Mouse (Mus musculus): ENCODE data around the gene Cdc42bpa. TPM values are rescaled to one million over a fixed set of nuclear protein-coding genes. Genes with fewer than 3 reads are reported as not detected.
"Not testable (repeated sequence)": the region's sequence is repeated elsewhere in the genome, so short reads cannot be mapped to it uniquely, and the experiment has no call there.

The Cdc42bpa gene
- polyA plus RNA-seq, 1 experiment, result 24.6 TPM

- H3K27ac ChIP-seq (replicated peaks; ENCODE audit: low read depth, low read length), result peak overlapping the region; percentile 63
- no peak overlapping the region for H3K4me3 ChIP-seq (ENCODE audit: insufficient read depth, low read depth, low read length)
- H3K4me1 ChIP-seq (ENCODE audit: control insufficient read depth, insufficient read depth, insufficient read length, low read length), result no peaks in the 10 kb centered on the region; the same call in 1 of the 2 replicates
Observed at GRCm38 (mm10) chr1:179982183-179982582, 21.9 kb downstream of the Cdc42bpa start.

GRCm38 (mm10) chr1:179982933-179983332, 22.7 kb downstream of the Cdc42bpa start:
- no peaks in the 10 kb centered on the region; the same call in 1 of the 2 replicates for H3K4me1 ChIP-seq (ENCODE audit: control insufficient read depth, insufficient read depth, insufficient read length, low read length)
- no peak overlapping the region for H3K4me3 ChIP-seq (ENCODE audit: insufficient read depth, low read depth, low read length)
- no peak overlapping the region for H3K27ac ChIP-seq (replicated peaks; ENCODE audit: low read depth, low read length)

- no peaks in the 10 kb centered on the region; the same call in 1 of the 2 replicates for H3K4me1 ChIP-seq (ENCODE audit: control insufficient read depth, insufficient read depth, insufficient read length, low read length)
- no peak overlapping the region for H3K4me3 ChIP-seq (ENCODE audit: insufficient read depth, low read depth, low read length)
- no peak overlapping the region for H3K27ac ChIP-seq (replicated peaks; ENCODE audit: low read depth, low read length)
Observed at GRCm38 (mm10) chr1:179984171-179984570, 23.9 kb downstream of the Cdc42bpa start.

- H3K4me1 ChIP-seq (ENCODE audit: control insufficient read depth, insufficient read depth, insufficient read length, low read length), result peaks cover 3% of the 10 kb centered on the region
- no peak overlapping the region for H3K4me3 ChIP-seq (ENCODE audit: insufficient read depth, low read depth, low read length)
- no peak overlapping the region for H3K27ac ChIP-seq (replicated peaks; ENCODE audit: low read depth, low read length)
Observed at GRCm38 (mm10) chr1:179991660-179992235, 31.5 kb downstream of the Cdc42bpa start.

GRCm38 (mm10) chr1:179992255-179992654, 32.0 kb downstream of the Cdc42bpa start:
- H3K27ac ChIP-seq (replicated peaks; ENCODE audit: low read depth, low read length), result no peak overlapping the region
- H3K4me3 ChIP-seq (ENCODE audit: insufficient read depth, low read depth, low read length), result no peak overlapping the region
- peaks cover 3% of the 10 kb centered on the region for H3K4me1 ChIP-seq (ENCODE audit: control insufficient read depth, insufficient read depth, insufficient read length, low read length)

- no peak overlapping the region for H3K4me3 ChIP-seq (ENCODE audit: insufficient read depth, low read depth, low read length)
- H3K27ac ChIP-seq (replicated peaks; ENCODE audit: low read depth, low read length), result no peak overlapping the region
- H3K4me1 ChIP-seq (ENCODE audit: control insufficient read depth, insufficient read depth, insufficient read length, low read length), result no peaks in the 10 kb centered on the region
Observed at GRCm38 (mm10) chr1:180008057-180008456, 47.8 kb downstream of the Cdc42bpa start.

- no peak overlapping the region for H3K4me3 ChIP-seq (ENCODE audit: insufficient read depth, low read depth, low read length)
- H3K27ac ChIP-seq (replicated peaks; ENCODE audit: low read depth, low read length), result no peak overlapping the region
- H3K4me1 ChIP-seq (ENCODE audit: control insufficient read depth, insufficient read depth, insufficient read length, low read length), result no peaks in the 10 kb centered on the region
Observed at GRCm38 (mm10) chr1:180013479-180013878, 53.2 kb downstream of the Cdc42bpa start.

GRCm38 (mm10) chr1:180018218-180018617, 57.9 kb downstream of the Cdc42bpa start:
- Histone ChIP-seq H3K27ac (replicated peaks; ENCODE audit: low read depth, low read length) (no peak overlapping the region), H3K4me1 (ENCODE audit: control insufficient read depth, insufficient read depth, insufficient read length, low read length) (peaks cover 7% of the 10 kb centered on the region), H3K4me3 (ENCODE audit: insufficient read depth, low read depth, low read length) (no peak overlapping the region)

GRCm38 (mm10) chr1:180021463-180022296, 61.4 kb downstream of the Cdc42bpa start:
- H3K4me3 ChIP-seq (ENCODE audit: insufficient read depth, low read depth, low read length), result no peak overlapping the region
- H3K27ac ChIP-seq (replicated peaks; ENCODE audit: low read depth, low read length), result no peak overlapping the region
- peaks cover 10% of the 10 kb centered on the region for H3K4me1 ChIP-seq (ENCODE audit: control insufficient read depth, insufficient read depth, insufficient read length, low read length)

GRCm38 (mm10) chr1:180023512-180023911, 63.2 kb downstream of the Cdc42bpa start:
- Histone ChIP-seq H3K27ac (replicated peaks; ENCODE audit: low read depth, low read length) (no peak overlapping the region), H3K4me1 (ENCODE audit: control insufficient read depth, insufficient read depth, insufficient read length, low read length) (peaks cover 10% of the 10 kb centered on the region), H3K4me3 (ENCODE audit: insufficient read depth, low read depth, low read length) (no peak overlapping the region)

GRCm38 (mm10) chr1:180029863-180030262, 69.6 kb downstream of the Cdc42bpa start:
- H3K27ac ChIP-seq (replicated peaks; ENCODE audit: low read depth, low read length); H3K4me1 ChIP-seq (ENCODE audit: control insufficient read depth, insufficient read depth, insufficient read length, low read length); H3K4me3 ChIP-seq (ENCODE audit: insufficient read depth, low read depth, low read length): not testable (repeated sequence)

GRCm38 (mm10) chr1:180030631-180031365, 70.5 kb downstream of the Cdc42bpa start:
- no peak overlapping the region for H3K27ac ChIP-seq (replicated peaks; ENCODE audit: low read depth, low read length)
- H3K4me1 ChIP-seq (ENCODE audit: control insufficient read depth, insufficient read depth, insufficient read length, low read length), result no peaks in the 10 kb centered on the region
- H3K4me3 ChIP-seq (ENCODE audit: insufficient read depth, low read depth, low read length), result no peak overlapping the region

GRCm38 (mm10) chr1:180031705-180032548, 71.7 kb downstream of the Cdc42bpa start:
- H3K4me1 ChIP-seq (ENCODE audit: control insufficient read depth, insufficient read depth, insufficient read length, low read length), result no peaks in the 10 kb centered on the region
- no peak overlapping the region for H3K27ac ChIP-seq (replicated peaks; ENCODE audit: low read depth, low read length)
- no peak overlapping the region for H3K4me3 ChIP-seq (ENCODE audit: insufficient read depth, low read depth, low read length)

- Histone ChIP-seq H3K27ac (replicated peaks; ENCODE audit: low read depth, low read length) (no peak overlapping the region), H3K4me1 (ENCODE audit: control insufficient read depth, insufficient read depth, insufficient read length, low read length) (no peaks in the 10 kb centered on the region), H3K4me3 (ENCODE audit: insufficient read depth, low read depth, low read length) (no peak overlapping the region)
Observed at GRCm38 (mm10) chr1:180037461-180037860, 77.2 kb downstream of the Cdc42bpa start.

GRCm38 (mm10) chr1:180044160-180044559, 83.9 kb downstream of the Cdc42bpa start:
- no peak overlapping the region for H3K27ac ChIP-seq (replicated peaks; ENCODE audit: low read depth, low read length)
- H3K4me1 ChIP-seq (ENCODE audit: control insufficient read depth, insufficient read depth, insufficient read length, low read length), result no peaks in the 10 kb centered on the region
- no peak overlapping the region for H3K4me3 ChIP-seq (ENCODE audit: insufficient read depth, low read depth, low read length)

Measured in brown adipose tissue, adult 24 weeks (tissue).